Mouse (Mus musculus) neural tube, embryonic 13.5 days (tissue): Measurements from ENCODE around the gene Eya4. TPM values are rescaled to one million over a fixed set of nuclear protein-coding genes. Genes with fewer than 3 reads are reported as not detected.

Experiments used
- ATAC-seq: fragments of 200-750 bp; cut with Nextera tagmentation; 2 replicates; pipeline ENCODE4 v1.8.0; 2017; ENCODE audit warnings: low read depth, mild to moderate bottlenecking, moderate TSS enrichment, moderate library complexity
- H3K27ac ChIP-seq: fragments of 300-500 bp; sonication (generic); replicated peaks from 2 replicates; pipeline ENCODE4 v1.5.1; 2015; ENCODE audit warnings: moderate library complexity, mild to moderate bottlenecking, inconsistent platforms
- H3K27me3 ChIP-seq: fragments of 300-500 bp; sonication (generic); 2 replicates; pipeline ENCODE4 v1.6.1; 2015; ENCODE audit warnings: mild to moderate bottlenecking, inconsistent platforms
- H3K36me3 ChIP-seq: fragments of 300-500 bp; sonication (generic); 2 replicates; pipeline ENCODE4 v1.6.1; 2015; ENCODE audit warnings: mild to moderate bottlenecking, inconsistent platforms
- H3K4me1 ChIP-seq: fragments of 300-500 bp; sonication (generic); replicated peaks from 2 replicates; pipeline ENCODE4 v1.6.1; 2015; ENCODE audit warnings: inconsistent platforms
- H3K4me2 ChIP-seq: fragments of 300-500 bp; sonication (generic); 2 replicates; pipeline ENCODE4 v1.6.1; 2015; ENCODE audit warnings: inconsistent platforms, mild to moderate bottlenecking, moderate library complexity
- H3K4me3 ChIP-seq: fragments of 300-500 bp; sonication (generic); 2 replicates; pipeline ENCODE4 v1.5.1; 2015; ENCODE audit warnings: mild to moderate bottlenecking, inconsistent platforms
- H3K9ac ChIP-seq: fragments of 300-500 bp; sonication (generic); 2 replicates; pipeline ENCODE4 v1.6.1; 2015; ENCODE audit warnings: moderate library complexity, mild to moderate bottlenecking, inconsistent platforms
- H3K9me3 ChIP-seq: fragments of 300-500 bp; sonication (generic); 2 replicates; pipeline ENCODE4 v1.6.1; 2016; ENCODE audit warnings: inconsistent platforms
- WGBS: fragments of 180-500 bp; shearing (Covaris S2); methylation state at CpG from one replicate; pipeline ENCODE4 v1.1.7; 2015; 5-methylcytosine and 5-hydroxymethylcytosine counted together
- polyA plus RNA-seq: library from polyadenylated mRNA; unstranded; fragments of >200 nt; fragmentation: Nextera tagmentation; extraction: Ambion mirVana; gene quantifications from 2 replicates; pipeline ENCODE4 v1.2.1, GENCODE M21; 2015

Eya4 gene
- polyA plus RNA-seq, 1 experiment from 2014 or later = 0.75 TPM

DNA sequence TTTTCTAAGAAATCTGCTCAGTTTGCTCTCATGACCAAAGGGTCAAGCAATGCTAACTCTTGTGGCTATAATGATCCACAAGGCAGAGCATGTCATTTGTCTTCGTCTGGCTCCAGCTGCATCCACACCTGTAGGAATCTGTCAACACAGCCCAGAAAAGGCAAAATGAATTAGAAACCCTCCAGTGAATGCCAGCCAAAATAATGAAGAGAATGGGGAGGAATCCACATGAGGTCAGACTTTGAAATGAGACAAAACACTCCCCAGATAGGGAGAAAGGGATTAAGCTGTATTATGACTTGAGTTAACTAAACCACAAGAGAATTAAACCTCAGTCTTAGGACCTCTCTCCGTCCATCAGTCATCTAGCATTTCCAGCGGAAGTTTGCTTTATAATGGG lies 130.2 kb downstream of the Eya4 start:
- no peak overlapping the region for H3K9ac ChIP-seq
- H3K4me3 ChIP-seq = no peak overlapping the region
- H3K9me3 ChIP-seq = no peaks in the 10 kb centered on the region
- no peaks in the 10 kb centered on the region for H3K27me3 ChIP-seq
- ATAC-seq = no peak
- H3K36me3 ChIP-seq = no peaks in the 10 kb centered on the region
- WGBS = 62% methylated on average over 3 of the region's 3 CpGs
- no peak overlapping the region for H3K27ac ChIP-seq
- H3K4me1 ChIP-seq = no peaks in the 10 kb centered on the region
- H3K4me2 ChIP-seq = no peak overlapping the region

- Histone ChIP-seq H3K27me3 (no peaks in the 10 kb centered on the region), H3K9ac (no peak overlapping the region), H3K9me3 (no peaks in the 10 kb centered on the region), H3K36me3 (no peaks in the 10 kb centered on the region), H3K27ac (no peak overlapping the region), H3K4me3 (no peak overlapping the region), H3K4me1 (no peaks in the 10 kb centered on the region), H3K4me2 (no peak overlapping the region)
- WGBS = 60% methylated on average over 4 of the region's 4 CpGs
- ATAC-seq = no peak
Measured at GRCm38 (mm10) chr10:23216815-23217214, 133.8 kb downstream of the Eya4 start.

DNA sequence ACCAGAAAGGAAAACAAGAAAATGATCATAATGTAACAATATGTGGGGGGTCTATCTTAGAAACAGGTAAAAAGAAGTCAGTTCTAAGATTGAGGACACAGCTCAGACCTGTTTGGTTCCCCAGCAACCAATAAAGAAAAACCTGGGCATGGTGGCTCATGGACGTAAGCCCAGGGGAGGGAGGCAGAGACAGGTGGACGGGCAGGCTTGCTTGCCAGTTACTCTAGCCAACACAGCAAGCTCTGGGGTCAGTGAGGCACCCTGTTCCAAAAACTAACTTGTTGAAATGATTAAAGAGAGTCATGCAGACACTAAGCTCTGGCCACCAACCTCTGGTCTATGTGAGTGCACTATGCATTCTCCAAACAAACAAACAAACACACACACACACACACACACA lies 139.2 kb downstream of the Eya4 start:
- Histone ChIP-seq H3K27ac (no peak overlapping the region), H3K9me3 (no peaks in the 10 kb centered on the region), H3K4me1 (no peaks in the 10 kb centered on the region), H3K27me3 (no peaks in the 10 kb centered on the region), H3K4me2 (no peak overlapping the region), H3K4me3 (no peak overlapping the region), H3K9ac (no peak overlapping the region), H3K36me3 (no peaks in the 10 kb centered on the region)
- ATAC-seq = no peak
- 86% methylated on average over 2 of the region's 2 CpGs for WGBS

DNA sequence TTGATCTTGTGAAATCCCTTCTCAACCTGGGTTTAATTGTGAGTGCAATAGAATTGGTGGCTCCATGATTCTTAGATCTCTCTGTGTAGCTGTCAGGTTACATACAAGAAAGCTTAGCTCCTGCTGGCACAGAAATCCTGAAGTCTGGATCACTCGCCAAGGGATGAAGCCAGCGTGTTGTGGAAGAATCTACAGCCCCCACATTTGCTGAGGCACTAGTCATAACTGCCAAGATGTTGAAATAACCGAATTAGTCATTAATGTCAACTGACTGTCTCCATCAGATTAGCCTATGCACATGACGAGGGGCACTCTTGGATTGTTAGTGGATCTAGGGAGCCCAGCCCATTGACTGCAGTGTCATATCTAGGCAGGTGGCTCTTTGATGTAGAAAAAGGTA lies 146.7 kb downstream of the Eya4 start:
- H3K4me1 ChIP-seq = no peaks in the 10 kb centered on the region
- no peak overlapping the region for H3K4me3 ChIP-seq
- H3K9ac ChIP-seq = no peak overlapping the region
- 78% methylated on average over 4 of the region's 4 CpGs for whole genome bisulfite sequencing
- H3K27me3 ChIP-seq = no peaks in the 10 kb centered on the region
- no peak overlapping the region for H3K4me2 ChIP-seq
- H3K27ac ChIP-seq = no peak overlapping the region
- H3K36me3 ChIP-seq = no peaks in the 10 kb centered on the region
- no peaks in the 10 kb centered on the region for H3K9me3 ChIP-seq
- ATAC-seq = no peak

DNA sequence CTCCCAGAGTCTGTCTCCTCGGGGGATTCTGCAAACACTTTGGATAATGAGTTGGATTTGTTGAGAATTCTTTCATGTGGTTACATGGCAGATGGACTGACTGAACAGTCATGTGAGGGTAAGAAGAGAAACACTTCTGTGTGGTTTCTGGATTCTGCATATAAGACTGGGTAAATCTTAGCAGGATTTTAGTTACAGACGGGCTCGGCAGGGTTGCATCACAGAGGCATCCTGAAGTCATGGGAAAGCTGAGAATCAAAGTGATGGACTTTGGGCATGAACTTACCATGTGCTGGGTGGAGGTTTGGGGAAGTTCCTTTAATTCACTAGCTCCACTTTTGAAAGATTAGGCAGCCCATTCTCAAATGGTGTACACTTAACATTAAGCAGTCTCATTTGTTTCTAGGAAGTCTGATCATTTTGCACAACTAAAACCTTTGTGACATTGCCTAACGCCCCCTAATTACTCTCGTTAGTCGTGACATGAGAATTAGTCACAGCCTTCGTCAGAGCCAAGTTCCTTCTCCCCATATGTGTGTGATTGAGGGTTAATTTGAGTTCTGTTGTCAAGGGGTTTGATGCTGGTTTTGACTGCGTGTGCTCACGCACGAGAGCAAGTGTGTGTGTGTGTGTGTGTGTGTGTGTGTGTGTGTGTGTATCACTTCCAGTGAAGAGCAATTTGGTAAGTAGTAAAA lies 147.3 kb downstream of the Eya4 start:
- Histone ChIP-seq H3K27me3 (no peaks in the 10 kb centered on the region), H3K36me3 (no peaks in the 10 kb centered on the region), H3K27ac (no peak overlapping the region), H3K4me3 (no peak overlapping the region), H3K4me1 (no peaks in the 10 kb centered on the region), H3K9me3 (no peaks in the 10 kb centered on the region), H3K4me2 (no peak overlapping the region), H3K9ac (no peak overlapping the region)
- ATAC-seq = no peak
- WGBS = 56% methylated on average over 10 of the region's 10 CpGs

DNA sequence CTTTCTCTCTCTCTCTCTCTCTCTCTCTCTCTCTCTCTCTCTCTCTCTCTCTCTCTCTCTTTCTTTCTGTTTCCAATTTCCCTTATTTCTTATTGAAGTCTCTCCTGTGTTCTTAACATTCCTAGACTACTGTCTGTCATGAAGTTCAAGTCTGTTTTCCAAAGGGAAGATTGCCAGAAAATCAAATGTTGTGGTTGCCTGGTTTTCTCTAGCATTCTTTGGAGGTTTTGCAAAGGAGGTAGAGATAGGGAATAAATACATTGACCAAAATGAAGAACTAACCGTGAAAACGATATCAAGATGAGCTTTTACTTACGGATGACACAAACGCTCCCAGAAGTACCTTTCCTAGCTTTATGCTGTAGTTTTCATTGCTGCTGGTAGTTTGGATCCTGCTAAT lies 148.0 kb downstream of the Eya4 start:
- H3K4me2 ChIP-seq = no peak overlapping the region
- no peak overlapping the region for H3K9ac ChIP-seq
- WGBS = 94% methylated on average over 4 of the region's 4 CpGs
- H3K4me3 ChIP-seq = no peak overlapping the region
- H3K27me3 ChIP-seq = no peaks in the 10 kb centered on the region
- H3K9me3 ChIP-seq = no peaks in the 10 kb centered on the region
- no peak overlapping the region for H3K27ac ChIP-seq
- ATAC-seq = no peak
- H3K4me1 ChIP-seq = no peaks in the 10 kb centered on the region
- H3K36me3 ChIP-seq = no peaks in the 10 kb centered on the region

- Histone ChIP-seq H3K4me2 (no peak overlapping the region), H3K27ac (no peak overlapping the region), H3K36me3 (no peaks in the 10 kb centered on the region), H3K27me3 (no peaks in the 10 kb centered on the region), H3K9me3 (no peaks in the 10 kb centered on the region), H3K4me3 (no peak overlapping the region), H3K4me1 (0 out of 2 replicates have a peak, but pooled peaks cover 4% of the 10 kb centered on the region), H3K9ac (no peak overlapping the region)
- 66% methylated on average over 5 of the region's 5 CpGs for WGBS
- no peak for ATAC-seq
Measured at GRCm38 (mm10) chr10:23198251-23198650, 152.3 kb downstream of the Eya4 start.

- H3K4me1 ChIP-seq = 0 out of 2 replicates have a peak, but pooled peaks cover 4% of the 10 kb centered on the region
- no peak for ATAC-seq
- no peak overlapping the region for H3K4me2 ChIP-seq
- no peak overlapping the region for H3K4me3 ChIP-seq
- H3K9ac ChIP-seq = no peak overlapping the region
- H3K27ac ChIP-seq = no peak overlapping the region
- no peaks in the 10 kb centered on the region for H3K27me3 ChIP-seq
- WGBS = 89% methylated on average over 4 of the region's 4 CpGs
- no peaks in the 10 kb centered on the region for H3K36me3 ChIP-seq
- H3K9me3 ChIP-seq = no peaks in the 10 kb centered on the region
Measured at GRCm38 (mm10) chr10:23196336-23196735, 154.2 kb downstream of the Eya4 start.

DNA sequence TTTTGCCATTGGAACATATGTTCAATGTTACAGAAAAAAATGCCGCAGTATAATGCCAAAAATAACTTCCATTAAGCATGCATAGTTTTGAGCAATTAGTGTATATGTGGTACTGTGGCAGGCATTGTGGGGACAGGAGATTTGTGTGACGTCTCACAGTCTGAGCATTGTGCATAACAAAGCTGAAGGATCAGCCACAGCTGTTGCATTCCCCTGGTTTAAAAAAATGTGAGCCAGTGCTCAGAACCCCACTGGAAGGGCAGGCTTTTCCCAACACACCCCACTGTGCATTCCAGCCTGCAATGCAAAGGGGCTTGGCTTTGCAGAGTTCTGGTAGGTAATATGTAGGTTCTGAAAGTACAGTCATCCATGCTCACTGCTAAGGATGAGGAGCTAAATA lies 155.2 kb downstream of the Eya4 start:
- 18% methylated on average over 2 of the region's 2 CpGs for WGBS
- Histone ChIP-seq H3K4me1 (0 out of 2 replicates have a peak, but pooled peaks cover 4% of the 10 kb centered on the region), H3K4me2 (no peak overlapping the region), H3K4me3 (no peak overlapping the region), H3K27ac (no peak overlapping the region), H3K36me3 (no peaks in the 10 kb centered on the region), H3K9me3 (no peaks in the 10 kb centered on the region), H3K9ac (no peak overlapping the region), H3K27me3 (no peaks in the 10 kb centered on the region)
- no peak for ATAC-seq

- Histone ChIP-seq H3K36me3 (no peaks in the 10 kb centered on the region), H3K9ac (no peak overlapping the region), H3K27me3 (no peaks in the 10 kb centered on the region), H3K4me2 (no peak overlapping the region), H3K4me3 (no peak overlapping the region), H3K9me3 (no peaks in the 10 kb centered on the region), H3K27ac (no peak overlapping the region), H3K4me1 (no peaks in the 10 kb centered on the region)
- 52% methylated on average over 10 of the region's 10 CpGs for WGBS
- ATAC-seq = no peak
Measured at GRCm38 (mm10) chr10:23189836-23190235, 160.8 kb downstream of the Eya4 start.

DNA sequence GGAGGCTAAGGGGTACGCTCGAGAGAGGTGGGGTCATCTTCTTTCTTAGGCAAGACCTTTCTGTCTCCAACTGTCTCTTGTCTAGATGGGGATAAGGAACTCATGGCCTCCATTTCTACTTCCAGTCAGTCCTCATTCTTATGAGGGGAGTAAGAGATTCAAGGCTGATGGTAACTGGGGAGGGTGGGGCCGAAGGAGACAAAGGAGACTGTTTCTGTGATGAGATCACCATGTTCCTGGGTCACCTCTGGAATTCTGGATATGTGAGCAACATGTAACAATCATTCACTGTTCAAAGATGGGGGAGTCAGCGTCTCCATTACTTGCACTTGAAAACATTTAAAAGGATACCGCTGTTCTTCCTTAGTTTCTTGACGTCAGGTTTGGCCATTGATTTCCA lies 165.2 kb downstream of the Eya4 start:
- Histone ChIP-seq H3K4me2 (no peak overlapping the region), H3K9ac (no peak overlapping the region), H3K36me3 (no peaks in the 10 kb centered on the region), H3K4me1 (0 out of 2 replicates have a peak, but pooled peaks cover 1% of the 10 kb centered on the region), H3K9me3 (no peaks in the 10 kb centered on the region), H3K4me3 (no peak overlapping the region), H3K27ac (no peak overlapping the region), H3K27me3 (no peaks in the 10 kb centered on the region)
- WGBS = 86% methylated on average over 6 of the region's 6 CpGs
- ATAC-seq = no peak

- H3K4me2 ChIP-seq = no peak overlapping the region
- H3K9me3 ChIP-seq = no peaks in the 10 kb centered on the region
- no peaks in the 10 kb centered on the region for H3K36me3 ChIP-seq
- 79% methylated on average over 11 of the region's 11 CpGs for WGBS
- H3K27ac ChIP-seq = no peak overlapping the region
- H3K9ac ChIP-seq = no peak overlapping the region
- no peak for ATAC-seq
- H3K27me3 ChIP-seq = no peaks in the 10 kb centered on the region
- H3K4me3 ChIP-seq = no peak overlapping the region
- peaks cover 17% of the 10 kb centered on the region; the same call in 1 of the 2 replicates for H3K4me1 ChIP-seq
Measured at GRCm38 (mm10) chr10:23181572-23182493, 168.8 kb downstream of the Eya4 start.
